Mouse (Mus musculus) neutrophil, adult 83 days (primary cell): Measurements from ENCODE around the gene Cyb561d2. TPM values are rescaled to one million over a fixed set of nuclear protein-coding genes. Genes with fewer than 3 reads are reported as not detected.

Source experiments
- total RNA-seq, 2 experiments: library from RNA; stranded (reverse); gene quantifications; one replicate each; pipeline ENCODE4 v1.2.4; 2023

The Cyb561d2 gene
- total RNA-seq = 1 to 10 TPM; 5.9 to 7.1 TPM

GRCm38 (mm10) chr9:107541474-107542351 is at the start of gene Cyb561d2, which contains the start of gene Nprl2:
Gene Cyb561d2, minus strand, starts transcription at chr9:107542193.
Gene Nprl2, plus strand, starts transcription at chr9:107542226.

GRCm38 (mm10) chr9:107586974-107587832 is 45.2 kb upstream of the Cyb561d2 start, which contains the start of gene Ifrd2:
Gene Ifrd2, plus strand, starts transcription at chr9:107587642.

GRCm38 (mm10) chr9:107580501-107581317 is 38.7 kb upstream of the Cyb561d2 start, which contains the start of gene Hyal3:
Gene Hyal3, plus strand, starts transcription at chr9:107580818.

GRCm38 (mm10) chr9:107578587-107578986 is 36.6 kb upstream of the Cyb561d2 start, which contains the start of gene Naa80:
Gene Naa80, plus strand, starts transcription at chr9:107578887.

GRCm38 (mm10) chr9:107576357-107577107 is 34.5 kb upstream of the Cyb561d2 start, which contains the start of gene Hyal1:
Gene Hyal1, plus strand, starts transcription at chr9:107576927.

GRCm38 (mm10) chr9:107567702-107568319 is 25.8 kb upstream of the Cyb561d2 start, which contains the start of gene Hyal2:
Gene Hyal2, plus strand, starts transcription at chr9:107567945.

GRCm38 (mm10) chr9:107563029-107563581 is 21.1 kb upstream of the Cyb561d2 start, which contains the start of gene Tusc2:
Gene Tusc2, plus strand, starts transcription at chr9:107563255.

GRCm38 (mm10) chr9:107551117-107551889 is 9.3 kb upstream of the Cyb561d2 start, which contains the start of gene Rassf1:
Gene Rassf1, plus strand, starts transcription at chr9:107551555.

GRCm38 (mm10) chr9:107547026-107547425 is 5.0 kb upstream of the Cyb561d2 start, which contains the start of gene Zmynd10:
Gene Zmynd10, plus strand, starts transcription at chr9:107547298.

GRCm38 (mm10) chr9:107533791-107534407 is 8.1 kb downstream of the Cyb561d2 start, which contains the start of gene Tmem115:
Gene Tmem115, plus strand, starts transcription at chr9:107533945.

Other genes starting within 250 kb of the Cyb561d2 start
- 1 to 10 TPM; 2.6 to 4.1 TPM for gene Cish, start 246.2 kb downstream of the Cyb561d2 start, total RNA-seq
- gene Hemk1, start 203.8 kb downstream of the Cyb561d2 start, total RNA-seq = 1 to 10 TPM; 6.0 to 7.2 TPM
- under 1 TPM in 1 of 2 experiments, not detected in 1; 0.20 TPM for gene 6430571L13Rik, start 201.6 kb downstream of the Cyb561d2 start, total RNA-seq
- under 1 TPM; 0.20 to 0.22 TPM for gene Cacna2d2, start 142.6 kb downstream of the Cyb561d2 start, total RNA-seq
- gene Tmem115, start 8.2 kb downstream of the Cyb561d2 start, total RNA-seq = 10 to 100 TPM; 14.3 to 17.0 TPM
- gene Nprl2, start within 50 bp of the Cyb561d2 start, total RNA-seq = 1 to 10 TPM; 9.0 to 9.8 TPM
- under 1 TPM in 1 of 2 experiments, not detected in 1; 0.44 TPM for gene Zmynd10, start 5.1 kb upstream of the Cyb561d2 start, total RNA-seq
- gene Rassf1, start 9.4 kb upstream of the Cyb561d2 start, total RNA-seq = 10 to 100 TPM; 41.6 to 45.8 TPM
- gene Tusc2, start 21.1 kb upstream of the Cyb561d2 start, total RNA-seq = 1 to 10 TPM; 9.0 to 9.8 TPM
- 1 to 10 TPM; 3.9 to 4.1 TPM for gene Hyal2, start 25.8 kb upstream of the Cyb561d2 start, total RNA-seq
- 1 to 10 TPM; 1.1 to 1.6 TPM for gene Hyal1, start 34.7 kb upstream of the Cyb561d2 start, total RNA-seq
- gene Naa80, start 36.7 kb upstream of the Cyb561d2 start, total RNA-seq = 10 to 100 TPM in 1 of 2 experiments, 1 to 10 TPM in 1; 9.2 to 10.3 TPM
- gene Hyal3, start 38.6 kb upstream of the Cyb561d2 start, total RNA-seq = 1 to 10 TPM in 1 of 2 experiments, under 1 TPM in 1; 0.95 to 2.3 TPM
- 10 to 100 TPM; 29.3 to 35.9 TPM for gene Ifrd2, start 45.4 kb upstream of the Cyb561d2 start, total RNA-seq
- 1 to 10 TPM in 1 of 2 experiments, under 1 TPM in 1; 0.13 to 1.2 TPM for gene Sema3b, start 67.0 kb upstream of the Cyb561d2 start, total RNA-seq
- gene Gnai2, start 93.2 kb upstream of the Cyb561d2 start, total RNA-seq = 1,000 to 10,000 TPM; 1,138 to 1,140 TPM
- gene Slc38a3, start 127.3 kb upstream of the Cyb561d2 start, total RNA-seq = not detected
- not detected for gene Gnat1, start 137.5 kb upstream of the Cyb561d2 start, total RNA-seq
- not detected for gene Sema3f, start 168.3 kb upstream of the Cyb561d2 start, total RNA-seq
- 100 to 1,000 TPM; 182 to 203 TPM for gene Rbm5, start 228.8 kb upstream of the Cyb561d2 start, total RNA-seq